Mouse (Mus musculus) B cell, adult 2 months (primary cell): ENCODE measurements around the gene Olfr1428.
"Not testable (repeated sequence)": the region's sequence is repeated elsewhere in the genome, so short reads cannot be mapped to it uniquely, and the experiment has no call there.

Experiments
- DNase-seq, 2 experiments: peaks; one replicate each; pipeline ENCODE4 v3.0.0; 2022

Gene Olfr1428

DNA sequence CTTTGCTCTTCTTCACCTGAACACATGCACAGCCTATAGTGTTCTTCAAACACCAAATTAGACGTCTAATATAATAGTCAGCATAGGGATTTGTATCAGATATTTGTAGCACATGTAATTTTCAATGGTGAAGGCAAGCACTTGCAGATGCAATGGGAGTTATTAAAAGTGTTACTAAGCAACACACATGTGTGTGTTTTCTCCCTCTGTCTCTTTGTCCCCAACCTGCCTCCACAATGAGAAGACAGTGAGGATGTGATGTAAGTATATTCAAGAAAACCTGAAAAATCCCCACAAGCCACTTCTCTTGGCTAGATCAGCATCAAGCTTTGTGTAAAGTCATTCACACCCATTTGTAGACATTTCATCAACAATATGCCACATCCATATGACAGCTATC lies at the start of gene Olfr1428:
Gene Olfr1428 (minus strand): TSS at position 101 of the 400 bp plus-strand sequence.
- DNase-seq: no peak

DNA sequence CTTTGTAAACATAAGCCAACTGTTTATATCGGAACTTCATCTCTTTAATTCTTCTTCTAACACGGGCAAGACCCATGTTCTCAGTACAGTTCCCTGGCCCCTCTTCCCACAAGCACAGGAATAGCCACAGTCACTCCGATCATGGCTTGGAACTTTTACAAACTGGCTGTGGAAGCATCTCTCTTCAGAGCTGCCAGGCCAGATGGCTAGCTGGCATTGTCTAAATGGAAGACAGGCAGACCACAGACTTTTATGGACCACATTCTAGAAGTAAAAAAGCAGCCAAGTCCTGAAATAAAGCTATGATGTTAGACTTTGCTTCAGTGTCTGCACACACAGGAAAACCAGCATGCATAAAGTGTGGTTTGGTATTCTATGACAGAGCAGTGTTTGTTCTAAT lies 29.8 kb upstream of the Olfr1428 start:
- DNase-seq: no peak

DNA sequence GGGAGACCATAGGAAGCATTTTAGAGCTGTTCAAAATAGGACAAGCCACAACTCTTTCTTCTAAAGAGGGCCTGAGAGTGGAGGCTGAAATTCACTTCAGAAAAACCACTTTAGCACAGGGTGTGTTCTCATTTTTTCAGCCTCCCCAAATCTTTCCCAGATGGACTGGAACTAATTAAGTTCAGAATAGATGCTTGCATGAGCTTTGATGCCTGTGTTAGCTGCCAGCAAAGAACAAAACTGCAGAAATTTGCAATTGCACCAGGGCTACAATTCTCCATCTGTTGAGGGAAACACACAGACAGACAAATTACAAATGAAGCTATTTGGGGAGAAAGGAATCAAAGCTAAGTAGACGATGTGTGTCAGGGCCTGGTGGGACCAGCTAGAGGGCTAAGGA lies 27.7 kb upstream of the Olfr1428 start:
- DNase-seq: no peak

DNA sequence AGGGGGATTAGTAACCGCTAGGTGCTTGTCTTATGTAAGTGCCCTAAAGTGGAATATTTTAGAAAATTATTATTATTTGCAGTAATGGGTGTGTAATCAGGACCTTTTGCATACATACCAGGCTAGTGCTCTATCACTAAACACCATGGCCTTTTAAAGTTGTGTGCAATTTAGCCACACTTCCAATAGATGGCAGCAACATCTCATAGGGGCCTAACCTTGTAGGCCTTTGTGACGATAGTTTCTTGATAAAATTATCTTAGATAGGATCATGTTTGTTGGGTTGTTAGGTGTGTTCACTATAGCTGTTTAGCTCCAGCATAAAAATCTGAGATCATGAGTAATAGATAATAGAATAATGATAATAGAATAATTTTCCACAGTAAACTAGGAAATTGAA lies 18.6 kb upstream of the Olfr1428 start:
- DNase-seq: no peak

DNA sequence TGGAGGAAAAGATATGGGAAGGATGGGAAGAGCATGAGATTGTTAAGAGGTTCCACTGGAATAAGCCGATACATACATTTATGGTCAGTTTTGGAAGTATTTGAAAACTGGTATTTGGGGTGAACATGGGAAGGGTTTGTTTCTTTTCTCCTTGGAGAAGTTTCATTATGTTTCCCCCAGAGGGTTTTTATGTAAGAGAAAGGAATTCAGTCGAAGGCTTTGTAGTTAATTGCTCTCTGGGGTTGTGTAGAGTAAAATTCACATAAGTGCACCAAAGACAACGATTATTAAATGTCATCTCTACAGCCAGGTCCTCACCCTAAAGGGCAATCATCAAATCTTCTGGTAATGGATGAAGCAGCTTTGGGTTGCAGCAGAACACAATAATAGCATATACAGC lies 7.4 kb upstream of the Olfr1428 start, which contains the start of gene Olfr76:
Gene Olfr76 (minus strand): TSS at position 101 of the 400 bp plus-strand sequence.
- DNase-seq: no peak

DNA sequence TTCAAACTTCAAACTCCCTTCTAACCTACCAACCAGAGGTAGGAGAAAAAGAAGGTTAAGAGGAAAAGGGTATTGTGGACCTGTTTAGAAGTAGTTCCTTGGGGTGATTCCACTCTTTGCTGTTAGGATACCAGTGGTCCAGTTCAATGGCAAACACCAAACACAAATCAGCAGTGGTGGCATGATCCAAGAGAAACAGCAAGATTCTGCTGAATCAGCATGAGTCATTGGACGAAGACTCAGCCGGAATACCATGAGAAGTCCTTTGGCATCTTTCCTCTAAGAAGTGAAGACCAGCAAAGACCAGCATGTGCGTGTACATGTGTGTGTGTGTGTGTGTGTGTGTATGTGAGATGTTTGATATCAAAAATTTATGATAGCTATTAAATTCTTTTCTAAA lies 767 bp upstream of the Olfr1428 start:
- no peak for DNase-seq

DNA sequence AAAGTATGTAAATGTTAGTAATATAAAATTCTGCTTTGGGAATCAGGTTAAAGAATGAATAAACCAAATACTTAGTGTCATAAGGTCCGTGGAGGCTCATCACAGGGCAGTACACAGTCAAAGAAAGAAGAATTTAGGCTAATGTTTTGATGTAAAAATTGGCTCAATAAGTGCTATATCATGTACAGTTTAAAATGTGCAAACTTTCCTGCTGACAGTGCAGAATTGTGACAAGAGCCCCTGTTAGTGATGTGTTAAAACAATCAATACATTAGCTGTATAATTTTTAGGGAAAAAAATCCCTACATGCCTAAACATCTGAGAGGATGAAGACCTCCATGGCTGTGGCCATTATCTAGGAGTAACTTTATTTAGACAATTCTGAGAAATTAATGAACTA lies 1.9 kb downstream of the Olfr1428 start:
- no peak for DNase-seq

DNA sequence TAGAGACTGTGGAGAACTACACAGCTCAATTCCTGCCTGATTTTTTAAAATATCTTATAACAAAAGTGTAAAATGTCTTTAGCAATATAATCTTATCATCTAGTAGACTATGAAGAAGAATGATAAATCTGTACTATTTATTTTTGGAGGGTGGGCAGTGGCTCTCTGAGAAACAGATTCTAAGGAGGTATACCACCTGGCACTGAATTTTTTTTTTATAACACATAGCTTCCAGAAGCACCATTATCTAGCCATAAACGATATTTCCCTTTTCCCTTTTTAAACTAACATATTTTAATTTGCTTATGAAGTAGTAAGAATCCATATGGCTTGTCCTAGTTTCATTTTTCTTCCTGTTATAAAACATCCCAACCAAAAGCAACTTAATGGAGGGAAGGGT lies 11.2 kb downstream of the Olfr1428 start:
- no peak for DNase-seq

DNA sequence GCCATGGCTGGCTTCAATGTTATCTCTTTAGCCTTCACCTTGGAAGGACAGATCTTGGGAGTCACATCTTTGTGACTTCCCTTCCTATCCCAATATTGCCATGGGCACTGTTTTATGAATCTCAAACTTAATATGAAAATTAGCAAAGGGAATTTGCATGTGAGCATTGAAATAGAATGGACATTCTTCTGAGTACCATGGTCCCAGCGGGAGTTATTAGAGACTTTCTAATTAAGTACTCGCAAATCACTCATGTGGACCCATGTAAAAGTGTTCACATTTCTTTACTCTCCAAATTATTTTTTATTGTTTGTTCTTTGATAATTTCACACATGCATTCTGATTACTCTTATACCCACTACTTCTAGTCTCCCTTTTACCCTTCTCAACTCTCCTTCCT lies 12.5 kb downstream of the Olfr1428 start, which contains the start of gene Olfr1427:
Gene Olfr1427 (minus strand): TSS at position 101 of the 400 bp plus-strand sequence.
- no peak for DNase-seq

DNA sequence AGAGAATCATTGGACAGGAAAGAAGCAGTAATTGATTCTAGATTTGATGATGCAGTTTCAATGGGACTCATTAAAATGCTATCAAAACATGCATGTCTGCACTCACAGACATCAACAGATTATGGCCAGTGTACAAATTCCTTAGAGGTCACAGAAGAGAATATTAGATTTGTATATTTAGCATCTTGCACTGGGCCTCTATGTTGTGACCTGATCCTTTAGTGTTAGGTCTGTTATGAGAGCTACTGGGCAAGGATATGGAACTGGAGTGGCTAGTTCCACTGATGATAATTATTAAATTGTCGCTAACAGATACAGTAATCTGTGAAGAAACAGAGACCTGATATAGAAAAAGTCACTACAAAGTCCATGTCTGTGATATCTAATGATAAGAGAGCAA lies 23.8 kb downstream of the Olfr1428 start, which contains the start of gene Olfr1426:
Gene Olfr1426 (minus strand): TSS at position 101 of the 400 bp plus-strand sequence.
- DNase-seq: no peak

DNA sequence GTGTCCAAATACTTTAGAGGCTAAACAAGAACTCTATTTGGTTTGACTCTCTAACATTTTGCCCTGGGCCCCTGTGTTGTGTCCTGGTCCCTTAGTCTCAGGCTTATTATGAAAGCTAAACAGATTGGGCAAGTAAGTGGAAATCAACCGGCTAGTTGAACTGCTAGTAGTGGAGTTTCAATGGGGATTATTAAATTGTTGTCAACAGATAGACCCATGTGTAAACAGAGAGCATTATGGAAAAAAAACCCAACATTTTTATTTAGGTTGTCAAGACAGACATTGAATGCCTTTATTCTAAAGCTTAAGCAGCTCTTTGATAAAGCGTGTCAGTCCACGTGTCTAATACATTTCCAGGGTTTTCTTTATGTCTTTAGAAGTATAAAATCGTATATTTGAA lies 38.1 kb downstream of the Olfr1428 start, which contains the start of gene Olfr1425:
Gene Olfr1425 (minus strand): TSS at position 101 of the 400 bp plus-strand sequence.
- DNase-seq: not testable (repeated sequence)

DNA sequence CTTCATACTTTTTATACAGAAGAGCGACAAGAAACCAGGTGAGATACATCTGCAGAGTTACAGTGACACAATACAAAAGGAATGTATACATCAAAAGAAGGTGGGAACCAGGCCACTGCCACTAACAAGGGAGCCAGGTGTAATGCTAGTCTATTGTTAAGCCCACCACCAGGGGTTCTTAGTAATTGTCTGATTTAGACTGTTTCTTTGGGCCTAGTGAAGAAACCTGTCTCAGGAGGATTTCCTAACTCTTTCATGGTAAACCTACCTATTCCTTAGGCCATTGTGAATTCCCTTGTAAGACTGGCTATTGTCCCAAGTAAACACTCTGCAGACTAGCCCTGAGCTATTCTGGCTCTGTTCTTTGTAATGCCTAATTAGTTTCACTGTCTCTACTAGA lies 46.2 kb downstream of the Olfr1428 start:
- not testable (repeated sequence) for DNase-seq

DNA sequence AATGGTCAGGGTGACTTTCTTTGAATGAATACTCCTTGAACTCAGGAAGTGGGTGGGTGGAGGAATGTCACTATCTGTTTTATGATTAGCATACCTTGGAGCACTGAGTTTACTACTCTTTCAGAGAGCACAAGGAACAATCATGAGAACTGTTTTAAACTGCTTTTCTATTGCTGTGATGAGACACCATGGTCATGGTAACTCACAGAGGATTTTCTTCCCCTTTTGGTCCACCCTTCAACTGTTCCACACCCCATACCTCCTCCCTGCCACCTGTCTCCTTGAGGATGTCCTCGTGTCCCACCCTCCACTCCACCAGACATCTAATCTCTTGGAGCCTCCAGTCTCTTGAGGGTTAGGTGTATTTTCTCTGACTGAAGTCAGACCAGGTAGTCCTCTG lies 47.9 kb downstream of the Olfr1428 start:
- not testable (repeated sequence) for DNase-seq

DNA sequence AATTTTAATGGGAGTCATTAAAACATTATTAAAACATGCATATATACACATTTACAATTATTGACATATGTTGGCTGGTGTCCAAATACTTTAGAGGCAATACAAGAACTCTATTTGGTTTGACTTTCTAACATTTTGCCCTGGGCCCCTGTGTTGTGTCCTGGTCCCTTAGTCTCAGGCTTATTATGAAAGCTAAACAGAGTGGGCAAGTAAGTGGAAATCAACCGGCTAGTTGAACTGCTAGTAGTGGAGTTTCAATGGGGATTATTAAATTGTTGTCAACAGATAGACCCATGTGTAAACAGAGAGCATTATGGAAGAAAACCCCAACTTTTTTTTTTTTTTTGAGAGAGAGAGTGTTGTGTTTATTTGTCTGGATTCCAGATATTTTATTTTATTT lies 53.1 kb downstream of the Olfr1428 start, which contains the start of gene Olfr1424:
Gene Olfr1424 (minus strand): TSS at position 101 of the 400 bp plus-strand sequence.
- DNase-seq: not testable (repeated sequence)
